Mouse (Mus musculus) cerebellum, adult 2 months (tissue): ENCODE measurements around the gene Zfp330. TPM values are rescaled to one million over a fixed set of nuclear protein-coding genes. Genes with fewer than 3 reads are reported as not detected.
A peak's percentile ranks its signal among the peaks of the same experiment; 100 is the strongest.

Source experiments
- DNase-seq, 2 experiments: peaks; one replicate each; pipeline ENCODE4 v3.0.0; 2021
- H3K27ac ChIP-seq: fragments of 200-500 bp; 2 replicates; pipeline ENCODE4 v1.5.1; 2012; ENCODE audit warnings: low read length, control low read depth, inconsistent platforms; ENCODE audit not compliant: insufficient read depth
- H3K27me3 ChIP-seq: fragments of 200-500 bp; 2 replicates; pipeline ENCODE4 v1.6.1; 2012; ENCODE audit warnings: inconsistent platforms, mild to moderate bottlenecking, low read length, moderate library complexity; ENCODE audit not compliant: control insufficient read depth, insufficient read depth
- H3K4me1 ChIP-seq: fragments of 200-500 bp; 2 replicates; pipeline ENCODE4 v1.6.1; 2011; ENCODE audit warnings: low read length; ENCODE audit not compliant: control insufficient read depth, insufficient read depth
- H3K4me3 ChIP-seq: fragments of 200-500 bp; replicated peaks from 2 replicates; pipeline ENCODE3; 2011; ENCODE audit warnings: mild to moderate bottlenecking, low read depth, low read length, control low read depth; ENCODE audit not compliant: insufficient read depth
- CTCF ChIP-seq: fragments of 200-500 bp; IDR thresholded peaks from 2 replicates; pipeline ENCODE4 v1.5.1; 2011; ENCODE audit warnings: low read depth, mild to moderate bottlenecking, control low read depth, low read length, moderate library complexity, borderline replicate concordance; ENCODE audit not compliant: insufficient read depth
- POLR2A ChIP-seq: fragments of 200-500 bp; IDR thresholded peaks from 2 replicates; pipeline ENCODE4 v1.6.1; 2011; ENCODE audit warnings: low read length, control low read depth, borderline replicate concordance; ENCODE audit not compliant: insufficient read depth
- WGBS: fragments of 180-500 bp; shearing (Covaris S2); methylation state at CpG from one replicate; pipeline ENCODE4 v1.1.7; 2018; 5-methylcytosine and 5-hydroxymethylcytosine counted together
- polyA plus RNA-seq: library from polyadenylated mRNA; depleted of rRNA; stranded (reverse); fragments of >200 nt; gene quantifications from 2 replicates; pipeline ENCODE4 v1.2.3, GENCODE M21; 2012; rRNA removed

The Zfp330 gene
- 41.1 and 42.0 TPM in 2 replicates for polyA plus RNA-seq

DNA sequence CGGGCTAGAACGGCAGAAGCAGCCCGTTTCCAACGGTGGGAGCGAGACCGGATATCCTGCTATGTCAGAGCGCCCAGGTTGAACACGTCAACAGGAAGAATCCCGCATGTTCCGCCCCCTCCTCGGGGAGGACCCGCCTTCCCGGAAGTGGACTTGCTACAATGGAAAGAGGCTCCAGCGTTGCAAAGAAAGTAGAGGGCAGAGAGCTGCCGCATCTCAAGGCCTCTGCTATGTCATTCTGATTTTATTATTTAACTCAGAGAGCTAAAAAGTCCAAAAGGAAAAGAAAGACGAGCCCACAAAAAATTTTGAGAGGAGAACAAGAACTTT lies at the start of gene Zfp330:
Gene Zfp330, minus strand, starts transcription at position 68 of the 330 bp plus-strand sequence.
- H3K4me3 ChIP-seq = peak within 1 kb of the TSS; percentile 75
- under 1% methylated on average over 16 of the region's 16 CpGs for WGBS
- peak within 1 kb of the TSS; percentile 23; the same call in 1 of the 2 replicates for H3K27ac ChIP-seq
- H3K27me3 ChIP-seq = no peaks in the 10 kb centered on the region
- peak; percentile 90 to 92 for DNase-seq
- H3K4me1 ChIP-seq = no peaks in the 10 kb centered on the region; the same call in 1 of the 2 replicates
- TF ChIP-seq CTCF (no peak), POLR2A (peak; percentile 88; the same call in 1 of the 2 replicates)

DNA sequence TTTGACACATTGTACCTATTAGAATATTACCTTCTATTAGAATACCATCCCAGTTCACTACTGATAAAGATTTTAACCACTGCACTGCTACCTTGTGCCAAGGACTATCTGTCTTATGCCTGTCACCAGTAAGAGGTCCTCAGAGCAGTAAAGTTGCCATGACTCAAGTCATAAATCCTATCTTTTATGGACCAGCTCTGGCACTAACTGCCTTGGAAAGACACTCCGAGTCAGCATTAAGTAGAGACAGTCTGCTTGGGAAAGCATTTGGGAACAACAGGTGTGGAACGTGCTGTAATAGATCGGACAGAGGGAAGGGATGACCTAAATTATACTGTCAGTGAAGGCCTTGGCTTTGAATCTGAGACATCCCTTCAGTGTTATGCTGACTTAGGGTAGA lies 4.0 kb upstream of the Zfp330 start:
- H3K4me3 ChIP-seq = no peak overlapping the region
- DNase-seq = no peak
- H3K27ac ChIP-seq = no peak overlapping the region
- TF ChIP-seq POLR2A (no peak), CTCF (no peak)
- H3K4me1 ChIP-seq = no peaks in the 10 kb centered on the region
- 79% methylated on average over 3 of the region's 3 CpGs for WGBS
- H3K27me3 ChIP-seq = no peaks in the 10 kb centered on the region

DNA sequence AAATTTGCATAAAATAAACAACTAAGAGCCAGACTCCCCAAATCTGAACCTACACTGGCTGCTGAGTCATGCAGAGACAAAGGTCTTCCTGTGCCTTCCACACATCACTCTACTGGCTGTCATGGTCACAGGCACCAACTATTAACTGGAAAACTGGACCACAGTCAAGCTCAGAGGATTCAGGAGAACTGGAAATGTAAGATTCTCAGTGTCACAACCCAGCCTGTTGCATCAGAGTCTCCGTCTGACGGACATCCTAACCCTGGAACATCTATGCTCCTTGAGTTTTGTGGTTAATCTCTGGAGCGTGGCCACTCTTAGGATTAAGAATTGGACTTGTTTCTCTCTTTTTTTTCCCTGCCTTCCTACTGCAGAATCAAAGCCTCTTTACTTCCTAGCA lies 3.4 kb upstream of the Zfp330 start:
- no peaks in the 10 kb centered on the region for H3K4me1 ChIP-seq
- no peak for DNase-seq
- H3K4me3 ChIP-seq = no peak overlapping the region
- WGBS = 76% methylated on average over 3 of the region's 3 CpGs
- no peak overlapping the region for H3K27ac ChIP-seq
- no peaks in the 10 kb centered on the region for H3K27me3 ChIP-seq
- TF ChIP-seq POLR2A = no peak
- TF ChIP-seq CTCF = no peak

DNA sequence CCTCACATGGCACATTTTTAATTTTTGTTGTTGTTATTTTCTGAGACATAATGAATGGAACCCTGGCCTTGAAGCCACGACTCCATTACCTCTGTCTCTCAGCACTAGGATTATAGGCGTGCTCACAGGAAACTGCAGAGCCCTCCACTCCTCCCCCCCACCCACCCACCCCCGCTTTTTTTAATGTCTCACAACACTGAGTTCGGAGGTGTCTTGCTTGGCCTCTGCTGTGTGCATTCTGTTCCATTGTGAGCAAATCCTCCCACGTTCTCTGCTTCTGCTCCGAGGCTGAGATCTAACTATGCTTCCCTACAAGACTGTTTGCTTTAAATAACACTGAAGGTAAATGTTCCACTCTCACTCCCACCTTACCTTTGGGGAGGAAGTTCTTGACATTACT lies 522 bp upstream of the Zfp330 start:
- no peak overlapping the region for H3K27ac ChIP-seq
- H3K27me3 ChIP-seq = no peaks in the 10 kb centered on the region
- no peak for DNase-seq
- no peak for TF ChIP-seq CTCF
- TF ChIP-seq POLR2A = no peak
- H3K4me3 ChIP-seq = peak overlapping the region; percentile 14
- H3K4me1 ChIP-seq = no peaks in the 10 kb centered on the region; the same call in 1 of the 2 replicates
- WGBS = 51% methylated on average over 6 of the region's 6 CpGs

DNA sequence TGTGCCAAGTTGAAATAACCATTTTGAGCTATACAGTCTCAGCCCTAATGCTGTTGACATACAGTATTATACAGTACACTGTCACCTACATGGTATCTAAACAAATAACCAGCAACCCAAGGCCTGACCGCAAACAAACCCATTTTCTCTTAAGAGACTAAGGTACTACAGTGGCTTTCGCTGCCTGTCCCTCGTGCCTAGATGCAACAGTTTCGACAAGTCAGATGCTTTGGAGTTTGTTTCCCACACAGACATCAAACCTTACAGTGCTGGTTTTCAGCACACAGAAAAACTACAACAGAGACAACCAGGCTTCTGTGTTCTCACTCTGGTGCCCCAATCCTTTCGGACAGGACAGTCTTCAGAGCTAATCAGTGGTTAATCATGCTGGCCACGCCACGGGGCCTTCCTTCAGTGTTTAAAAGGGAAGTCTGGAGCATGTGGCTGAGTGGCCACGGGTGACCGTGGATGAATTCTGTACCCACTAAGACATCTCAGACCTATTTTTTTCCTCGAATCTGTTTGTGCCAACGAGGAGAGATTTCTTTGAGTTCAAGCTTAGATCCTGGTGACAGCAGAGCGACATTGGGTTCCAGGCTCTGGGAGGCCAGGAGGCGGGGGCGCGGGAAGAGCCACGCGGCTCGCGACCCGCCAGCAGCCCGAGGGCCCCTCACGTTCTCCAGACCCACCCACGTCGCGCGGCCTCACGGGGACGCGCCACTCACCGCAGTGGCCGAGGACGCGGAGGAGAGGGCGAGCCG lies 448 bp downstream of the Zfp330 start:
- peak overlapping the region; percentile 23; the same call in 1 of the 2 replicates for H3K27ac ChIP-seq
- no peaks in the 10 kb centered on the region; the same call in 1 of the 2 replicates for H3K4me1 ChIP-seq
- peak overlapping the region; percentile 75 for H3K4me3 ChIP-seq
- no peak for DNase-seq
- WGBS = 4% methylated on average over 35 of the region's 35 CpGs
- no peaks in the 10 kb centered on the region for H3K27me3 ChIP-seq
- TF ChIP-seq CTCF (no peak), POLR2A (no peak; the same call in 1 of the 2 replicates)

DNA sequence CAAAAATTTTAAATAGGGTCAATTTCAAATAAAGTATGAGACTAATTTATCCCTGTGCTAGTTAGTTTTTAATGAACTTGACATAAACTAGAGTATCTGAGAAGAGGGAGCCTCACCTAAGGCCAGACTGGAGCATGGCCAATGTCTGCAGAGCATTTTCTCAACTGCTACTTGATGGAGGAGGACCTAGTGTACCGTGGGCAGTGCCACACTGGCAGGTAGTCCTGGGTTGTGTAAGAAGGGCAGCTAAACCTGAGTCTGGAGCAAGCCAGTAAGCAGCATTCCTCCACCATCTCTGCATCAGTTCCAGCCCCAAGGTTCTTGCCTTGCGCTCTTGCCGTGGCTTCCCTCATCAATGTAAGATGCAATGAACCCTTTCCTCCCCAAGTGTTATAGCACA lies 3.1 kb downstream of the Zfp330 start:
- H3K4me3 ChIP-seq = no peak overlapping the region
- no peak overlapping the region for H3K27ac ChIP-seq
- no peaks in the 10 kb centered on the region for H3K27me3 ChIP-seq
- no peak for TF ChIP-seq CTCF
- TF ChIP-seq POLR2A = no peak
- WGBS = 80% methylated on average over 3 of the region's 3 CpGs
- no peaks in the 10 kb centered on the region; the same call in 1 of the 2 replicates for H3K4me1 ChIP-seq
- DNase-seq = no peak

DNA sequence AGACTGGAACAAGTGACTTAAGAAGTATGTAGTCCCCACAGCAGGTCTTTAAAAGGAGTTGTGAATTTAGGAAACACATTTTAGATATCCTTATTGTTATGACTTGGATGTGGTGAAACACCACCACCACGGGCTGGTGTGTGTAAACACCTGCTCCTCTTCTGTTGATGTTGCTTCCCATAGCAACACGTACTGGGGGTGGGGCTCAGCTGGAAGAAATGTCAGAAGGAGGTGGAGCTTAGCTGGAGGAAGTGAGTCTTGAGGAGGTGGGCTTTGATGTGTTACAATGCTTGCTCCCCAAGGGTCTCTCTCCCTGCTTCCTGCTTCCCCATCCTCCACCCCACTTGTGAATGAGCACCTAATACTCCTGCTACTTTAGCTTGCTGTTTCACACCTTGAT lies 14.9 kb downstream of the Zfp330 start:
- no peak for TF ChIP-seq POLR2A
- TF ChIP-seq CTCF = no peak
- Histone ChIP-seq H3K4me1 (no peaks in the 10 kb centered on the region), H3K27me3 (no peaks in the 10 kb centered on the region), H3K4me3 (no peak overlapping the region), H3K27ac (no peak overlapping the region)
- no peak for DNase-seq
- 51% methylated on average over 2 of the region's 2 CpGs for WGBS

DNA sequence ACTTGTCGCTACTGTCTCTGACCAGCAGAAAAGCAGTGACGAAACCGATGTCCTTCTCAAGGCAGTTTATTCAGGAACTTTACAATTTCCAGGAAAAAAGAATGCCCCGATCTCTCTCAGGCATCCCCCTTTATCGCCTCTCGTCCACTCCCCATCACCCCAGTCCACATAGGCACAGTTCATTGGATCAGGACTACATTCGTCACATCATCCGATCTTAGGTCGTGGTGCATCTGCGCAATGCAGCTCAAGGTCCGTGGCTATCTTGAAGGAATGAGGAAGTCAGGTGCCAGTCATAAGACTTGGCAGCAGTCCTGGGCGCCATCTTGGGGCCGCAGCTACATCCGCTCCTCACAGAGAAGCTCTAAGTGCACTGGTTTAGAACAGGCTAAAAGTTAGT lies 19.0 kb downstream of the Zfp330 start:
- Histone ChIP-seq H3K4me3 (no peak overlapping the region), H3K27me3 (no peaks in the 10 kb centered on the region), H3K27ac (no peak overlapping the region), H3K4me1 (no peaks in the 10 kb centered on the region)
- WGBS = 94% methylated on average over 14 of the region's 14 CpGs
- TF ChIP-seq POLR2A = no peak
- no peak for TF ChIP-seq CTCF
- no peak for DNase-seq
